Mouse (Mus musculus): ENCODE measurements around the gene Prss34.

- TF ChIP-seq CTCF (IDR thresholded peaks at IDR 0.05) (no peak), POLR2A (IDR thresholded peaks at IDR 0.05; ENCODE audit: insufficient read depth, low read depth, low read length) (no peak), EP300 (IDR thresholded peaks at IDR 0.05; ENCODE audit: insufficient read depth, low read depth, low read length) (no peak)
Measured at GRCm38 (mm10) chr17:25332321-25332720, 34.1 kb downstream of the Prss34 start.

Data from heart, adult 2 months (tissue).